Mouse (Mus musculus) heart, adult 2 months (tissue): ENCODE measurements around the gene Plxnc1.

Source experiments
- CTCF ChIP-seq: fragments of 200-600 bp; IDR thresholded peaks from 2 replicates; pipeline ENCODE4 v1.8.1; 2022; ENCODE audit warnings: antibody characterized with exemption, mild to moderate bottlenecking, moderate library complexity
- EP300 ChIP-seq: fragments of 200-500 bp; IDR thresholded peaks from 2 replicates; pipeline ENCODE4 v1.6.1; 2011; ENCODE audit warnings: low read depth, low read length, control low read depth; ENCODE audit not compliant: insufficient read depth
- POLR2A ChIP-seq: fragments of 200-500 bp; IDR thresholded peaks from 2 replicates; pipeline ENCODE4 v1.6.1; 2011; ENCODE audit warnings: mild to moderate bottlenecking, low read depth, low read length, control low read depth; ENCODE audit not compliant: insufficient read depth

- TF ChIP-seq POLR2A (no peak), CTCF (peak; percentile 59), EP300 (no peak)
These were observed 20.5 kb upstream of the Plxnc1 start for GRCm38 (mm10) chr10:94965093-94965492.
